In genomic region chr9:119401801-119402214, GRCm38 (mm10) we compare ENCODE assay signal across 8 mouse cellular contexts. TPM values are rescaled to one million over a fixed set of nuclear protein-coding genes. Genes with fewer than 3 reads are reported as not detected.
DNase-seq lines count a peak whose midpoint lies in the region; ATAC-seq lines count a peak whose summit lies in the region.

Gene Acvr2b, plus strand, starts transcription at chr9:119402118.

- H3K9ac ChIP-seq in intestine, embryonic 14.5 days (ENCODE audit: low read length) = peak within 1 kb of the TSS; percentile 96

- peak within 1 kb of the TSS; percentile 92 for H3K4me2 ChIP-seq in intestine, embryonic 14.5 days (ENCODE audit: low read length)

- DNase-seq in ZHBTc4 (ENCODE audit: low read depth, low spot score) = peak; percentile 99
- DNase-seq in gastrocnemius, postnatal 14 days = peak; percentile 96
- peak; percentile 93 for DNase-seq in intestine, embryonic 14.5 days (ENCODE audit: low spot score)
- peak; percentile 90 to 99 for DNase-seq in left cerebral cortex, postnatal 10 days (ENCODE audit: extremely low spot score in 1 of 2, low spot score in 2 of 2)
- DNase-seq in right cerebral cortex, postnatal 14 days = peak; percentile 95
- DNase-seq in urinary bladder, postnatal 25 days (ENCODE audit: low spot score) = peak; percentile 91

- under 1% methylated on average over 25 of the region's 32 CpGs for WGBS in intestine, embryonic 14.5 days

- H3K4me3 ChIP-seq in intestine, embryonic 14.5 days (ENCODE audit: low read depth, low read length) = peak within 1 kb of the TSS; percentile 92

- peak; percentile 89 for ATAC-seq in common myeloid progenitor, adult 5-6 weeks (replicated peaks; ENCODE audit: low read depth, poor library complexity, severe bottlenecking)
- peak; percentile 95 for ATAC-seq in intestine, embryonic 14.5 days (replicated peaks; ENCODE audit: low FRiP score, low TSS enrichment, low read depth)
- ATAC-seq in megakaryocyte progenitor cell, adult 5-6 weeks (replicated peaks; ENCODE audit: poor library complexity) = peak; percentile 90

- H3K36me3 ChIP-seq in intestine, embryonic 14.5 days (ENCODE audit: control insufficient read depth, insufficient read depth, low read length) = no peaks in the 10 kb centered on the region

- peaks cover 8% of the 10 kb centered on the region for H3K4me1 ChIP-seq in intestine, embryonic 14.5 days (replicated peaks; ENCODE audit: control insufficient read depth, insufficient read depth, low read length)

- peak within 1 kb of the TSS; percentile 97 for H3K27ac ChIP-seq in intestine, embryonic 14.5 days (ENCODE audit: low read depth)

- no peaks in the 10 kb centered on the region for H3K9me3 ChIP-seq in intestine, embryonic 14.5 days (ENCODE audit: control insufficient read depth, low read length)

- H3K27me3 ChIP-seq in intestine, embryonic 14.5 days (replicated peaks; ENCODE audit: control insufficient read depth, insufficient read depth, low read length) = no peaks in the 10 kb centered on the region

- intact Hi-C loops in gastrocnemius, postnatal 14 days (cut with DNase I; ENCODE audit: low total_unique reads) = no loop called here
- intact Hi-C loops in left cerebral cortex, postnatal 10 days (cut with DNase I) = no loop called here

RNA-seq across cellular contexts. Expression of gene Acvr2b, which starts in this region (rescaled TPM):
- total RNA-seq in common myeloid progenitor, adult 5-6 weeks (2017) = 1.3 and 1.6 TPM in 2 replicates
- 1 to 10 TPM; 6.5 to 7.3 TPM for total RNA-seq in gastrocnemius, postnatal 14 days (2021)
- 28.6 and 31.1 TPM in 2 replicates for polyA plus RNA-seq in intestine, embryonic 14.5 days (2014; fragmentation: Nextera tagmentation; extraction: Ambion mirVana)
- 10 to 100 TPM; 11.9 to 12.2 TPM for total RNA-seq in left cerebral cortex, postnatal 10 days (2021)
- 1.2 TPM in 2 replicates for total RNA-seq in megakaryocyte progenitor cell, adult 5-6 weeks (2015)
- total RNA-seq in megakaryocyte progenitor cell, adult 5-6 weeks (2017) = 0.68 and 1.2 TPM in 2 replicates

Comparison
In these comparisons a context has a peak if more than half of its experiments do, and no peak if none do; other contexts are left out.
1. Peak in every context shown above with its lines: DNase-seq, ATAC-seq, H3K4me3 ChIP-seq and H3K27ac ChIP-seq.